Mouse (Mus musculus) ES-E14 (cell line): Measurements from ENCODE around the gene Zbed6. TPM values are rescaled to one million over a fixed set of nuclear protein-coding genes. Genes with fewer than 3 reads are reported as not detected.

ENCODE experiments used
- DNase-seq: peaks from one replicate; pipeline ENCODE4 v3.0.0-alpha.2; 2013; ENCODE audit warnings: low read depth, low spot score
- H3K27ac ChIP-seq: 2 replicates; pipeline ENCODE4 v1.5.1; 2012; ENCODE audit warnings: low read depth, mild to moderate bottlenecking, low read length, moderate library complexity, mixed read lengths; ENCODE audit not compliant: poor library complexity, insufficient read depth, severe bottlenecking
- H3K36me3 ChIP-seq: 2 replicates; pipeline ENCODE4 v1.6.1; 2012; ENCODE audit warnings: mild to moderate bottlenecking, low read length, moderate library complexity, mixed read lengths; ENCODE audit not compliant: control insufficient read depth, poor library complexity, insufficient read depth, severe bottlenecking
- H3K4me1 ChIP-seq, 2 experiments: fragments of 150-350 bp in 1 of 2; sonication (generic) in 1 of 2; 2 replicates each; pipeline ENCODE4 v1.6.1; 2012; ENCODE audit warnings: low read length in 2 of 2, mild to moderate bottlenecking in 1 of 2, mixed read lengths in 1 of 2; ENCODE audit not compliant: control insufficient read depth in 2 of 2, insufficient read depth in 2 of 2, poor library complexity in 1 of 2
- H3K4me3 ChIP-seq, 2 experiments: fragments of 150-350 bp in 1 of 2; sonication (generic) in 1 of 2; 2 replicates each; pipeline ENCODE4 v1.5.1; 2012; ENCODE audit warnings: low read length in 2 of 2, low read depth in 1 of 2, mild to moderate bottlenecking in 1 of 2, mixed read lengths in 1 of 2; ENCODE audit not compliant: insufficient read depth in 1 of 2, poor library complexity in 1 of 2, severe bottlenecking in 1 of 2
- H3K9ac ChIP-seq: 2 replicates; pipeline ENCODE4 v1.6.1; 2012; ENCODE audit warnings: low read depth, mild to moderate bottlenecking, low read length, mixed read lengths; ENCODE audit not compliant: poor library complexity, insufficient read depth, severe bottlenecking
- H3K9me3 ChIP-seq: fragments of 150-350 bp; sonication (generic); 2 replicates; pipeline ENCODE4 v1.6.1; 2012; ENCODE audit warnings: low read depth, mild to moderate bottlenecking, low read length; ENCODE audit not compliant: control insufficient read depth, insufficient read depth
- CHD2 ChIP-seq: IDR thresholded peaks from 2 replicates; pipeline ENCODE4 v1.6.1; 2014; ENCODE audit warnings: mild to moderate bottlenecking, low read depth, low read length, inconsistent platforms
- HCFC1 ChIP-seq: IDR thresholded peaks from 2 replicates; pipeline ENCODE4 v1.6.1; 2012; ENCODE audit warnings: low read length, inconsistent platforms, borderline replicate concordance; ENCODE audit not compliant: insufficient read depth
- MAFK ChIP-seq: IDR thresholded peaks from 2 replicates; pipeline ENCODE4 v1.6.1; 2014; ENCODE audit warnings: mild to moderate bottlenecking, low read depth, low read length, inconsistent platforms; ENCODE audit not compliant: insufficient read depth
- ZC3H11A ChIP-seq: IDR thresholded peaks from 2 replicates; pipeline ENCODE4 v1.6.1; 2012; ENCODE audit warnings: low read depth, mild to moderate bottlenecking, inconsistent platforms, low read length, borderline replicate concordance
- ZNF384 ChIP-seq: IDR thresholded peaks from 2 replicates; pipeline ENCODE4 v1.6.1; 2012; ENCODE audit warnings: low read depth, low read length, inconsistent platforms
- in situ Hi-C, 2 experiments: fragments of 600-800 bp; cut with MboI; formaldehyde crosslinking; loops; one replicate each; pipeline ENCODE4 v1.15.1; 2025; ENCODE audit warnings: low sequenced_read_pairs in 2 of 2, inconsistent platforms in 1 of 2; ENCODE audit not compliant: unreplicated experiment in 2 of 2
- total RNA-seq: library from RNA; depleted of rRNA; stranded (reverse); fragments of 300-350 nt; gene quantifications from 2 replicates; pipeline ENCODE4 v1.2.3, GENCODE M21; 2012

Zbed6 gene
- total RNA-seq, 1 experiment = 16.7 TPM

GRCm38 (mm10) chr1:133694876-133695275 lies 34.2 kb upstream of the Zbed6 start:
- no peak for DNase-seq
- TF ChIP-seq ZNF384 (no peak), HCFC1 (no peak), CHD2 (no peak), MAFK (no peak), ZC3H11A (no peak)
- H3K4me1 ChIP-seq = peaks cover 16 to 22% of the 10 kb centered on the region in 2 experiments
- H3K27ac ChIP-seq = peak overlapping the region; percentile 95
- H3K9me3 ChIP-seq = no peaks in the 10 kb centered on the region
- no peaks in the 10 kb centered on the region for H3K36me3 ChIP-seq
- H3K9ac ChIP-seq = no peak overlapping the region; the same call in 1 of the 2 replicates
- in situ Hi-C loops = no loop called here
- no peak overlapping the region for H3K4me3 ChIP-seq

- in situ Hi-C loops = no loop called here
- Histone ChIP-seq H3K4me3 (peak overlapping the region; percentile 9 to 28; a peak in 3 of 4 replicates), H3K36me3 (no peaks in the 10 kb centered on the region), H3K9ac (peak overlapping the region; percentile 46), H3K27ac (peak overlapping the region; percentile 94), H3K4me1 (peaks cover 16 to 25% of the 10 kb centered on the region in 2 experiments), H3K9me3 (no peaks in the 10 kb centered on the region)
- DNase-seq = peak; percentile 96
- TF ChIP-seq MAFK (no peak), CHD2 (peak; percentile 72; the same call in 1 of the 2 replicates)
Measured at GRCm38 (mm10) chr1:133694301-133694700, 33.6 kb upstream of the Zbed6 start.

GRCm38 (mm10) chr1:133693536-133694114 lies 32.9 kb upstream of the Zbed6 start:
- no peak for TF ChIP-seq HCFC1
- no peak for TF ChIP-seq CHD2
- TF ChIP-seq MAFK = no peak
- TF ChIP-seq ZNF384 = no peak
- no peak for TF ChIP-seq ZC3H11A
- Histone ChIP-seq H3K9me3 (no peaks in the 10 kb centered on the region), H3K27ac (peak overlapping the region; percentile 94), H3K36me3 (no peaks in the 10 kb centered on the region), H3K4me3 (peak overlapping the region; percentile 9 to 28; a peak in 3 of 4 replicates), H3K9ac (peak overlapping the region; percentile 46), H3K4me1 (peaks cover 16 to 25% of the 10 kb centered on the region in 2 experiments)
- in situ Hi-C loops = no loop called here
- no peak for DNase-seq

- Histone ChIP-seq H3K4me3 (peak overlapping the region in 1 of 2 experiments; percentile 10; a peak in 1 of 4 replicates), H3K4me1 (peaks cover 16 to 25% of the 10 kb centered on the region in 2 experiments), H3K27ac (peak overlapping the region; percentile 56; the same call in 1 of the 2 replicates), H3K9ac (no peak overlapping the region), H3K36me3 (no peaks in the 10 kb centered on the region), H3K9me3 (no peaks in the 10 kb centered on the region)
- TF ChIP-seq ZC3H11A (no peak), MAFK (no peak), ZNF384 (no peak), CHD2 (no peak), HCFC1 (no peak)
- in situ Hi-C loops = no loop called here
- no peak for DNase-seq
Measured at GRCm38 (mm10) chr1:133692195-133692594, 31.5 kb upstream of the Zbed6 start.

- H3K4me3 ChIP-seq = peak overlapping the region in 1 of 2 experiments; percentile 19; a peak in 1 of 4 replicates
- H3K9me3 ChIP-seq = no peaks in the 10 kb centered on the region
- no peak for DNase-seq
- H3K4me1 ChIP-seq = peaks cover 14 to 25% of the 10 kb centered on the region in 2 experiments
- H3K27ac ChIP-seq = peak overlapping the region; percentile 26; the same call in 1 of the 2 replicates
- no peak for TF ChIP-seq ZC3H11A
- TF ChIP-seq CHD2 = no peak
- TF ChIP-seq HCFC1 = no peak
- no peak for TF ChIP-seq MAFK
- no peaks in the 10 kb centered on the region for H3K36me3 ChIP-seq
- in situ Hi-C loops = no loop called here
- H3K9ac ChIP-seq = peak overlapping the region; percentile 6; the same call in 1 of the 2 replicates
Measured at GRCm38 (mm10) chr1:133691046-133691445, 30.4 kb upstream of the Zbed6 start.
